In the genomic region with DNA sequence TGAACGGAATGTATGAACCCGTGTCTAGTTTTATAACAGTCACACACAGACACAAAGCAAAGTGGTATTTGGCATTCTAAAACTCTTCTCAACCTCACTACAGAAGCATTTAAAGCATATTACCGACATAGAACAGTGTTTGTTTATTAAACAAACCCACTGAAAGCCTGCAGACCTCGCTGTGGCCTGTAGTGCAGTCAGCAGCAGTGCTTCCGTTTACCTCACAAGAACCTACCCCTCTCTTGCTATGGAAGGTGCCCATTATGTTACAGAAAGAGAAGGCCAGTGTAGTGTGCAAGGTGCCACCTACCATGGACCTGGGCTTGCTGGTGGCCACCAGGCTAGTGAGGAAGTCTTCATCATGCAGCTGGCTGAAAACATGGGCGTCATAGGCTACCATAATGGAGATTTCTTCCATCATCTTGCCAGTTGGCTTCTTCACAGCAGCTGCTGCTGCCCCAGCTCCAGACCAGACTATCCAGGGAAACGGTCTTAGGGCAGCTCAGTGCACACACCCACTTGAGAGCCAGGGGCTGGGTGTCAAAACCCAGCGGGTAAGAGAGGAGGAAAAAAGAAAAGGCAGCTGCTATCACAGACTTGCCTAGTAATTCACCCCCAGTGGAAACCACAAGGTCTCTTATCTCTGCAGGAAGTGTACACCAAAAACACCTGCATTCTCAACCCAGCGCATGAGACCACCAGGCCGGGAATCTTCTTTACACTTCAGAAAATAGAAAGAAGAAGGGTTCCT, we compare ENCODE assay signal across 11 mouse cellular contexts.
DNase-seq lines count a peak whose midpoint lies in the region; ATAC-seq and TF ChIP-seq lines count a peak whose summit lies in the region.
"Had no signal": no experiment of that assay in that cellular context is flagged by ENCODE, and none has a peak within 500 bp of the region (broad histone marks: within the 10 kb centered on the region; RNA-seq: fewer than 3 reads in every experiment).

No protein-coding gene starts in this region.

- peak; percentile 28 to 37 for ATAC-seq in hematopoietic stem cell, adult 5-6 weeks (replicated peaks in 1 of 2; ENCODE audit: insufficient read depth in 1 of 2, low FRiP score in 2 of 2, low TSS enrichment in 1 of 2, low read depth in 1 of 2, poor library complexity in 2 of 2, severe bottlenecking in 2 of 2)

- H3K36me3 ChIP-seq in macrophage (ENCODE audit: inconsistent target), result no peaks in the 10 kb centered on the region
- H3K36me3 ChIP-seq: midbrain, embryonic 12.5 days had no signal

- H3K4me1 ChIP-seq in lung, adult 2 months (ENCODE audit: control insufficient read depth, insufficient read depth, low read length), result no peaks in the 10 kb centered on the region; the same call in none of the 2 replicates

- H3K4me3 ChIP-seq in lung, adult 2 months (replicated peaks; ENCODE audit: extremely low read depth, low read depth, low read length), result peak overlapping the region; percentile 20
- H3K4me3 ChIP-seq in macrophage (ENCODE audit: inconsistent target), result peak overlapping the region; percentile 8
- H3K4me3 ChIP-seq: midbrain, embryonic 12.5 days had no signal

- no peak for TF ChIP-seq POLR2A in lung, adult 2 months (IDR thresholded peaks at IDR 0.05; ENCODE audit: borderline replicate concordance, extremely low read depth, low read depth, low read length)

- H3K27ac ChIP-seq in macrophage, result peak overlapping the region; percentile 64
- H3K27ac ChIP-seq: hindbrain, embryonic 14.5 days; midbrain, embryonic 12.5 days had no signal

- no peak for TF ChIP-seq CTCF in lung, adult 2 months (IDR thresholded peaks at IDR 0.05; ENCODE audit: insufficient read depth, low read length)

- no peaks in the 10 kb centered on the region for H3K79me2 ChIP-seq in macrophage (ENCODE audit: inconsistent target)

- DNase-seq in lung, adult 2 months, result peak; percentile 38
- DNase-seq in lung, postnatal 36 days, result no peak
- DNase-seq in thymus, postnatal 0 days (ENCODE audit: low spot score), result peak; percentile 87
- DNase-seq in urinary bladder, adult 18-20 months (ENCODE audit: low spot score in 2 of 2), result no peak
- DNase-seq in kidney, adult 11 months, result no peak
- no peak for DNase-seq in ovary, adult 18-20 months (ENCODE audit: low spot score)
- DNase-seq: right cerebral cortex, postnatal 25 days had no signal

- WGBS in lung, adult 2 months, result 40% methylated on average over 10 of the region's 10 CpGs
- 31% methylated on average over 10 of the region's 10 CpGs for WGBS in macrophage (ENCODE audit: missing documents)

Comparison
In these comparisons a context has a peak if more than half of its experiments do, and no peak if none do; other contexts are left out.
1. DNase-seq: peak in lung, adult 2 months (single experiment) and thymus, postnatal 0 days (single experiment); none in lung, postnatal 36 days (single experiment), urinary bladder, adult 18-20 months (0 of 2), kidney, adult 11 months (single experiment) and ovary, adult 18-20 months (single experiment).